Mouse (Mus musculus) heart, adult 9 months (tissue): ENCODE measurements around the gene Gm15097.
"Not testable (repeated sequence)": the region's sequence is repeated elsewhere in the genome, so short reads cannot be mapped to it uniquely, and the experiment has no call there.

Experiments used
- DNase-seq, 2 experiments: peaks; one replicate each; pipeline ENCODE4 v3.0.0; 2022; ENCODE audit warnings: low spot score in 2 of 2

Gm15097 gene

GRCm38 (mm10) chrX:149784173-149784572 is at the start of gene Gm15097:
TSS of gene Gm15097 (plus strand) at chrX:149784473.
- DNase-seq, result not testable (repeated sequence)

- not testable (repeated sequence) for DNase-seq
Measured at GRCm38 (mm10) chrX:149762853-149763252, 21.4 kb upstream of the Gm15097 start.

- not testable (repeated sequence) for DNase-seq
Measured at GRCm38 (mm10) chrX:149811178-149811577, 26.9 kb downstream of the Gm15097 start.
